Mouse (Mus musculus): ENCODE data around the gene Eif2b2. TPM values are rescaled to one million over a fixed set of nuclear protein-coding genes. Genes with fewer than 3 reads are reported as not detected.

Eif2b2 gene
- polyA plus RNA-seq, 1 experiment from 2014 or later: 88.2 TPM

- no peak overlapping the region for H3K9ac ChIP-seq
- peaks cover 11% of the 10 kb centered on the region for H3K27me3 ChIP-seq
- no peak overlapping the region for H3K27ac ChIP-seq
- H3K9me3 ChIP-seq: no peaks in the 10 kb centered on the region
- 86% methylated on average over 5 of the region's 5 CpGs for WGBS
- no peak for ATAC-seq (ENCODE audit: insufficient number of reproducible peaks, insufficient read depth, low FRiP score, low TSS enrichment)
- H3K36me3 ChIP-seq: no peaks in the 10 kb centered on the region
- H3K4me1 ChIP-seq: peaks cover 52% of the 10 kb centered on the region
- H3K4me2 ChIP-seq (replicated peaks): no peak overlapping the region
- H3K4me3 ChIP-seq: no peak overlapping the region
Measured at GRCm38 (mm10) chr12:85195086-85195485, 24.2 kb upstream of the Eif2b2 start.

GRCm38 (mm10) chr12:85196191-85196590, 23.1 kb upstream of the Eif2b2 start:
- peaks cover 63% of the 10 kb centered on the region for H3K4me1 ChIP-seq
- H3K36me3 ChIP-seq: no peaks in the 10 kb centered on the region
- ATAC-seq (ENCODE audit: insufficient number of reproducible peaks, insufficient read depth, low FRiP score, low TSS enrichment): no peak
- no peak overlapping the region for H3K27ac ChIP-seq
- no peak overlapping the region for H3K4me2 ChIP-seq (replicated peaks)
- no peaks in the 10 kb centered on the region for H3K9me3 ChIP-seq
- WGBS: 80% methylated on average over 10 of the region's 10 CpGs
- no peak overlapping the region for H3K4me3 ChIP-seq
- no peak overlapping the region for H3K9ac ChIP-seq
- H3K27me3 ChIP-seq: peaks cover 16% of the 10 kb centered on the region

DNA sequence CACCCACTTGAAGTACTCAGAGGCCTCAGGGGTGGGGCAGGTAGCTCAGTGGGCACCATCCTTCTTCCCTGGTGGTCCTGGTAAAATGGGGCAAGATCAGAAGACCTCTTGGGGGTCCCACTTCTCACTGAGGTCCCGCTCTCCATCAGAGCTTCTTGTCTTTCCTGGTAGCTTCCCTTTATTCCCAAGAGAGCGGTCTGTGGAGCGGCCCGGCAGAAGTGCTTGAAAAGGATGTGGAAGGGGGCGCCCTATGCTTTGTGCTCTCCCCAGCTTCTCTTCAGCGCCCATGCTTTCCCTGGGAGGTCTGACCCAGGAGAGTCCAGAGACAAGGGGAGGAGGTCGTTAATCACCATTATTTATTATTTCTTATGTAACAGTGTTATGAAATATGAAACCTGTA, 21.9 kb upstream of the Eif2b2 start:
- ATAC-seq (ENCODE audit: insufficient number of reproducible peaks, insufficient read depth, low FRiP score, low TSS enrichment): no peak
- WGBS: 59% methylated on average over 7 of the region's 7 CpGs
- H3K4me3 ChIP-seq: no peak overlapping the region
- peaks cover 16% of the 10 kb centered on the region for H3K27me3 ChIP-seq
- no peaks in the 10 kb centered on the region for H3K36me3 ChIP-seq
- peak overlapping the region; percentile 57 for H3K27ac ChIP-seq
- 0 out of 2 replicates have a peak overlapping the region, but pooled peaks have one; percentile 15 for H3K4me2 ChIP-seq (replicated peaks)
- no peaks in the 10 kb centered on the region for H3K9me3 ChIP-seq
- peaks cover 72% of the 10 kb centered on the region for H3K4me1 ChIP-seq
- no peak overlapping the region for H3K9ac ChIP-seq

DNA sequence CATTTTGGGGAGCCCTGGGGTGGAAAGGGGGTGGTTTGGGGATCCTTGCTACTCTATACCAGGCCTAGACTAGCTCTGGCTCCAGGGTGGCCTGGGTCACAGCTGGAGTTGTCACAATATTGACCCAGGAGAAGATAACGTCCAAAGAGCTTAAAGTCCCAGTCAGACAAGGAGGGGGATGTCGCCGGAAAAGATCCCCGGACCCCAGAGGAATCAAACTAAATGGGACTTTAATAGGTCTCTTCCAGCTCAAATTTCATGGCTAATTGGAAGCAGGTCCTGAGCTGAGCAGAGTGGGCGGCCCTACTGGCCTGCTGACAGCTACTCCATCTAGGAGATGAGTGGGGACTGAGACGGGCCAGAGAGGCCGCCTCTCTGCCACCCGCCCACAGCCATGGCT, 21.3 kb upstream of the Eif2b2 start:
- Histone ChIP-seq H3K27me3 (peaks cover 16% of the 10 kb centered on the region), H3K4me2 (replicated peaks) (0 out of 2 replicates have a peak overlapping the region, but pooled peaks have one; percentile 15), H3K27ac (peak overlapping the region; percentile 57), H3K4me1 (peaks cover 67% of the 10 kb centered on the region), H3K4me3 (no peak overlapping the region), H3K36me3 (no peaks in the 10 kb centered on the region), H3K9me3 (no peaks in the 10 kb centered on the region), H3K9ac (no peak overlapping the region)
- no peak; the same call in 1 of the 2 replicates for ATAC-seq (ENCODE audit: insufficient number of reproducible peaks, insufficient read depth, low FRiP score, low TSS enrichment)
- 8% methylated on average over 8 of the region's 8 CpGs for WGBS

DNA sequence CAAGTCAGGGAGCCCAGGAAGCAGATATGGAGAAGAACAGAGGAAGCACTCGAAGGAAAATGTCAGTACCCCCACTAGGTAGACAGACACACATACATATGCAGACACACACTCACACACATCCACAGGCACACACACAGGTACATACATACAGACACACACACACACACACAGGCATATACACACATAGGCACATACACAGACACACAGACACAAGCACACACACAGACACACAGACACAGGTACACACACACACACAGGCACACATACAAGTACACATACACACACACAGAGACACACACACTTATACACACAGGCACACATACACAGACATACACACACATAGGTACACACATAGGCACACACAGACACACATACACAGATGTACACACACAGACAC, 19.3 kb upstream of the Eif2b2 start:
- WGBS: 67% methylated on average over 1 of the region's 1 CpGs
- no peak for ATAC-seq (ENCODE audit: insufficient number of reproducible peaks, insufficient read depth, low FRiP score, low TSS enrichment)
- H3K27ac ChIP-seq: no peak overlapping the region
- H3K4me2 ChIP-seq (replicated peaks): no peak overlapping the region
- H3K36me3 ChIP-seq: no peaks in the 10 kb centered on the region
- H3K9ac ChIP-seq: peak overlapping the region; percentile 25; the same call in 1 of the 2 replicates
- peaks cover 55% of the 10 kb centered on the region for H3K4me1 ChIP-seq
- no peaks in the 10 kb centered on the region for H3K9me3 ChIP-seq
- H3K27me3 ChIP-seq: peaks cover 16% of the 10 kb centered on the region
- no peak overlapping the region for H3K4me3 ChIP-seq

- H3K36me3 ChIP-seq: no peaks in the 10 kb centered on the region
- H3K4me1 ChIP-seq: peaks cover 49% of the 10 kb centered on the region
- H3K4me3 ChIP-seq: no peak overlapping the region
- WGBS: 6% methylated on average over 24 of the region's 24 CpGs
- H3K9me3 ChIP-seq: no peaks in the 10 kb centered on the region
- peak overlapping the region; percentile 36 for H3K4me2 ChIP-seq (replicated peaks)
- H3K27ac ChIP-seq: peak overlapping the region; percentile 77
- peak; percentile 57; the same call in 1 of the 2 replicates for ATAC-seq (ENCODE audit: insufficient number of reproducible peaks, insufficient read depth, low FRiP score, low TSS enrichment)
- peaks cover 16% of the 10 kb centered on the region for H3K27me3 ChIP-seq
- H3K9ac ChIP-seq: 0 out of 2 replicates have a peak overlapping the region, but pooled peaks have one; percentile 24
Measured at GRCm38 (mm10) chr12:85200929-85201829, 18.1 kb upstream of the Eif2b2 start.

GRCm38 (mm10) chr12:85201830-85202147, 17.5 kb upstream of the Eif2b2 start:
- peaks cover 16% of the 10 kb centered on the region for H3K27me3 ChIP-seq
- no peaks in the 10 kb centered on the region for H3K9me3 ChIP-seq
- H3K9ac ChIP-seq: no peak overlapping the region
- no peak for ATAC-seq (ENCODE audit: insufficient number of reproducible peaks, insufficient read depth, low FRiP score, low TSS enrichment)
- H3K36me3 ChIP-seq: no peaks in the 10 kb centered on the region
- H3K4me3 ChIP-seq: no peak overlapping the region
- WGBS: 61% methylated on average over 2 of the region's 2 CpGs
- peak overlapping the region; percentile 77 for H3K27ac ChIP-seq
- H3K4me2 ChIP-seq (replicated peaks): no peak overlapping the region; the same call in 1 of the 2 replicates
- peaks cover 49% of the 10 kb centered on the region for H3K4me1 ChIP-seq

DNA sequence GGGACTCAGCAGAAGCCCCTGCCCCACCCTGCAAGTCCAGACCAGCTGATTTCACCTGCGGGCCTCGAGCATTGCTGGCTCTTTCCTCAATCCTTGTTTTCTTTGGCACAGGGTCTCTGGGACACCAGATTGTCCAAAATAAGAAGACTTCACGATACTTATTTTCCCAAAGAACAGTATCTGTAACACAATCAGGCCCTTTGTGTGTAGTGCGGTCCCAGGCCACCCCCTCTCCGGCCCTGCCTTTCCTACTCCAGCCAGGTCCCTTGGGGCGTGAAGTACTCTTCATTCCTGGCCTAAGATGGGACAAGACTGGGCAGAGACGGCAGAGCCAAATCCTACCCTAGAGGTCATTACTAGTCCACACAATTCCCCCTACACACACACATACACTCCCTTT, 17.1 kb upstream of the Eif2b2 start:
- Histone ChIP-seq H3K4me2 (replicated peaks) (no peak overlapping the region), H3K27ac (0 out of 2 replicates have a peak overlapping the region, but pooled peaks have one; percentile 77), H3K9ac (no peak overlapping the region), H3K4me3 (no peak overlapping the region), H3K27me3 (peaks cover 16% of the 10 kb centered on the region), H3K36me3 (no peaks in the 10 kb centered on the region), H3K4me1 (peaks cover 45% of the 10 kb centered on the region), H3K9me3 (no peaks in the 10 kb centered on the region)
- WGBS: 62% methylated on average over 7 of the region's 7 CpGs
- ATAC-seq (ENCODE audit: insufficient number of reproducible peaks, insufficient read depth, low FRiP score, low TSS enrichment): no peak

- ATAC-seq (ENCODE audit: insufficient number of reproducible peaks, insufficient read depth, low FRiP score, low TSS enrichment): no peak
- peaks cover 30% of the 10 kb centered on the region for H3K4me1 ChIP-seq
- no peaks in the 10 kb centered on the region for H3K9me3 ChIP-seq
- no peak overlapping the region for H3K9ac ChIP-seq
- no peak overlapping the region for H3K4me2 ChIP-seq (replicated peaks)
- no peak overlapping the region for H3K27ac ChIP-seq
- H3K36me3 ChIP-seq: no peaks in the 10 kb centered on the region
- no peak overlapping the region for H3K4me3 ChIP-seq
- peaks cover 16% of the 10 kb centered on the region for H3K27me3 ChIP-seq
- WGBS: 83% methylated on average over 5 of the region's 5 CpGs
Measured at GRCm38 (mm10) chr12:85203699-85204098, 15.6 kb upstream of the Eif2b2 start.

GRCm38 (mm10) chr12:85204105-85204504, 15.2 kb upstream of the Eif2b2 start:
- H3K4me2 ChIP-seq (replicated peaks): no peak overlapping the region
- H3K4me3 ChIP-seq: no peak overlapping the region
- ATAC-seq (ENCODE audit: insufficient number of reproducible peaks, insufficient read depth, low FRiP score, low TSS enrichment): no peak
- no peak overlapping the region for H3K9ac ChIP-seq
- peaks cover 30% of the 10 kb centered on the region for H3K4me1 ChIP-seq
- no peak overlapping the region for H3K27ac ChIP-seq
- H3K9me3 ChIP-seq: no peaks in the 10 kb centered on the region
- WGBS: 61% methylated on average over 8 of the region's 8 CpGs
- peaks cover 13% of the 10 kb centered on the region for H3K27me3 ChIP-seq
- no peaks in the 10 kb centered on the region for H3K36me3 ChIP-seq

DNA sequence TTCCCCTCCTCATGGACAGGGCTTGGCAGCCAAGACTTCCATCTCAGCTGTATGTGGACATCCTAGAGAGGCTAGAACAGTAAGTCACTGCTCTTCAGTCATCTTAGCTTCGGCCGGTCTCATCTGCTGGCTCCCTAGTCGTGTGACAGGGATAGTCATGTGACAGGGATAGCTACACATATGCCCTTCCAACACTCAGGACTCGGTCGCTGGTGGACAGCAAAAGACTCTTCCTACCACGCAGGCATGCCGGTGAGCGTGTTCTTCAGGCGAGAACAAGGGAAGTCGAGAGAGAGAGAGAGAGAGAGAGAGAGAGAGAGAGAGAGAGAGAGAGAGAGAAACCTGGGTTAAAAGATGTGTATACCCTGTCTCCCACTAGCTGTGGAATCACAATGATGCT, 13.9 kb upstream of the Eif2b2 start:
- H3K4me2 ChIP-seq (replicated peaks): no peak overlapping the region
- no peak overlapping the region for H3K27ac ChIP-seq
- whole genome bisulfite sequencing: 86% methylated on average over 10 of the region's 10 CpGs
- no peak overlapping the region for H3K9ac ChIP-seq
- H3K27me3 ChIP-seq: 0 out of 2 replicates have a peak, but pooled peaks cover 1% of the 10 kb centered on the region
- no peaks in the 10 kb centered on the region for H3K9me3 ChIP-seq
- no peak overlapping the region for H3K4me3 ChIP-seq
- peaks cover 25% of the 10 kb centered on the region for H3K4me1 ChIP-seq
- H3K36me3 ChIP-seq: no peaks in the 10 kb centered on the region
- no peak for ATAC-seq (ENCODE audit: insufficient number of reproducible peaks, insufficient read depth, low FRiP score, low TSS enrichment)

DNA sequence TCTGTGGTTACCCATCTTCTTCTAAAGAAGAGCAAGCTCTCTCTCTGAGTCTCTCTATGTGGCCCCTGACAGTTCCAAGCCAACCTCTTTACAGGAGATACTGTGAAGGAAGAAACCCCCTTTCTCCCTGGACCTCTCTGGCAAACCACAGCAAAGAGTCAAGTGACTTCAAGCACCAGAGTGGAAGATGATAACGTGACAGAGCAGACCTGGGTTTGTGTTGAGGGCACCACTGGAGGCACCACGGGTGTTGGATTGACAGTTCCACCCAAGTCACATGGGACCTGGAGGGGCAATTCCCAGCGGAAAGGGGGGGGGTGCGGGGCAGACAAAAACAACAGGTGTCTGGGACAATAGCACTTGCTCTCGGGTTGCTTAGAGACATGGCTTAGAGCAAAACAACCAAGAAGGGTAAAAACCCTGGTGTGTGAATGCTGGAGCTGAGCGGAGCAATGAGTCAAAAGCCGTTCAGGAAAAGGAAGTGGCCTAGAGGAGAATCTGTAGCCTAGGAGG, 10.5 kb upstream of the Eif2b2 start:
- Histone ChIP-seq H3K4me3 (no peak overlapping the region), H3K27me3 (no peaks in the 10 kb centered on the region), H3K36me3 (no peaks in the 10 kb centered on the region), H3K9me3 (no peaks in the 10 kb centered on the region), H3K4me2 (replicated peaks) (no peak overlapping the region), H3K4me1 (peaks cover 5% of the 10 kb centered on the region), H3K27ac (no peak overlapping the region), H3K9ac (no peak overlapping the region)
- WGBS: 44% methylated on average over 7 of the region's 7 CpGs
- no peak for ATAC-seq (ENCODE audit: insufficient number of reproducible peaks, insufficient read depth, low FRiP score, low TSS enrichment)
